Mouse (Mus musculus): ENCODE results near the gene Eif2ak4.

- no peak for TF ChIP-seq CTCF (conservative IDR thresholded peaks at IDR 0.05; ENCODE audit: low read length)
- TF ChIP-seq POU5F1 (IDR thresholded peaks at IDR 0.05; ENCODE audit: borderline replicate concordance, low read length) = no peak
- no peak for TF ChIP-seq NANOG (IDR thresholded peaks at IDR 0.05; ENCODE audit: borderline replicate concordance, low read length)
These were observed 53.8 kb downstream of the Eif2ak4 start for GRCm38 (mm10) chr2:118442172-118442571.
